Mouse (Mus musculus) CD8-positive naive resting alpha-beta T cell, adult 2 months (primary cell): ENCODE data around the gene Emc6.

Experiments
- DNase-seq, 2 experiments: peaks; one replicate each; pipeline ENCODE4 v3.0.0; 2022; ENCODE audit warnings: low read depth in 2 of 2, low spot score in 2 of 2

Gene Emc6

DNA sequence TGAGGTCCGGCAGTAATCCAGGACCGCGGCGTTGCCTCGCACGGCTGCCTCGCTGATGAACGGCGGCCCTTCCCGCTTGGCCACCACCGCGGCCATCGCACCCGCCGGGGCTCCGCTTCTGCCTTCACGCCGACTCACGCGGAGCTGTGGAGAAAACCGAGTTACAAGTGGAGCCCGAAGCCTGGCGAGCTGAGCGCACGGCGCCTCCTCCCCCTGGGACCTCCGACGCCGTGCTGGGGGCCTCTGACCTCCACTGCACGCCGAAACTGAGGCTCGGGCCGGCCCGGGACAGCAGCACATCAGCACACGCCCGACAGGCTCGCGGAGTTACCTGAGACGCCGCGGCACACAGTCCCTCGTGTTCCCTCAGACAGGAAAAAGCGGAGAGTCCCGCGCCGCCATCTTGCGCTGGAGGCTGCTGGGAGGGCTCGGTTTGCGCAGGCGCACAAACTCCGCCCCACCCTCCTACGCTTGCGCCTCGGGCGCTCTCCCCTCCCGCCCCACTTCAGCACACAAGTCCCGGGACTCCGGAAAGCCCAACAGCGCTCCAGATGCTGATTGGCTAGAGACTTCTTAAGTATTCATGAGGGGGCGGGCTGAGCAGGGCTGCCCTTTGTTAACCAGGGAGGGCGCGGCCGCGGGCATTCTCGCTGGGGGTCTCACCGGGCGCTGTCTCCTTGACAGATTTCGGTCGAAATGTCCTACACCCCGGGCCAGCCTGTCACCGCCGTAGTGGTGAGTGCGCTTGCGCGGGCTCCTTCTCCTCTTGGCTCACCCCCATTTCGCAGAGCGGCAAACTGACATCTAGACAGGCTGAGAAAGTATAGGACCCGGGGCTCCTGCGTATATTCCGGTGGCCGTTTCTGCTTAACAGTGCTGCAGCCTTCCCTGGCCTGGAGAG is at the start of gene Emc6, which contains the start of gene Tax1bp3:
TSS of gene Emc6 (minus strand) at position 430 of the 901 bp plus-strand sequence.
TSS of gene Tax1bp3 (plus strand) at position 476 of the 901 bp plus-strand sequence.
- peak; percentile 94 to 95 for DNase-seq

DNA sequence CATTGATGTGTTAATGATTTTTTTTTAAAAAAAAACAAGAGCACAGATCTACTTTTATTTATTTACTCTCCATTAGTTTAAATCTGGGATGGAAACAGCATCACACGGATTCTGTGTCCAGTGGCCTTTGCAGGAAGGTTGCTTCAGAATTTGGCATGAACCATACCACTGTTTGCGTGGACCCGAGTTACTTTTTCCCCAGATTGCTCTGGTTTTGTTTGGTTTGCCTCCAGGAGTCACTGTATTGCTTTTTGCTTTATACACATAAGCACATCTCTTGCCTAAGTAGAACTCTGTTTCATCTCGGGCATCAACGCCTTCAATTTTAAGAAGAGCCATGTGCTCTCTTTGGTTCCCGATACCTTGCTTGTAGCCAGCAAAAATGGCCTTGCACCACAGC is 49.0 kb upstream of the Emc6 start:
- no peak for DNase-seq

DNA sequence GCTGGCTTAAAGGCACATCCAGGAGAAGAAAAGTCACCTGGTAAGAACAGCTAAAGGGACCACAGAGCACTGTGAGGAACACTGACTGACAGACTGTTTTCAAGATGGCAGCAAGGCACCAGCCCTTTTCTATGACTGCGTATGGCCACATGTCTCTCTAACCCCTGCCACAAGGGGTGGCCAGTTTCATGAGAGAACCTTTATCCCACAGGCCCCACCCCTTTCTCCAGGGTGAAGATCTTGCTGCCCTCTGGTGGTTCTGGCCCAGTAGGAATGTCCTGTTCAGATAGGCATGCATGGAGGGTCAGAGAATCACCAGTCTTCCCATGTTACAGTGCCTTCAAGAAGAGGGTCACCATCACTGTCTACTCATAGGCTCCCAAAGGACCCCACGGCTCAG is 47.1 kb upstream of the Emc6 start:
- no peak for DNase-seq

DNA sequence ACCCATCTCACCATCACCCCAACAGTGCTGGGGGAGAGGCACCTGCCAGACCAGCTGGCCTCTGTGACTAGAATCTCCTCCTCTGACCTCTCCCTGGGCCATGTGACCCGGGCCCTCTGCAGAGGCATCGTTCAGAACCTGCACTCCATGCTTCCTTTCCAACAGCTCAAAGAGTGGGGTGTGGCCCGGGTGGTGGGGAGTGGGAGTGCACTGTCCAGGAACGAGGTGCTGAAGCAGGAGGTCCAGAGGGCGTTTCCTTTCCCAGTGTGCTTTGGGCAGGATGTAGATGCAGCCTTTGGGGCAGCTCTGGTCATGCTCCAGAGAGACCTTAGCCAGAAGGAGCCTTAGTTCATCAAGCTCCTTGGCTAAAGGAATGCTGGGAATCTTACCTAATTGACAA is 46.0 kb upstream of the Emc6 start:
- DNase-seq: no peak

DNA sequence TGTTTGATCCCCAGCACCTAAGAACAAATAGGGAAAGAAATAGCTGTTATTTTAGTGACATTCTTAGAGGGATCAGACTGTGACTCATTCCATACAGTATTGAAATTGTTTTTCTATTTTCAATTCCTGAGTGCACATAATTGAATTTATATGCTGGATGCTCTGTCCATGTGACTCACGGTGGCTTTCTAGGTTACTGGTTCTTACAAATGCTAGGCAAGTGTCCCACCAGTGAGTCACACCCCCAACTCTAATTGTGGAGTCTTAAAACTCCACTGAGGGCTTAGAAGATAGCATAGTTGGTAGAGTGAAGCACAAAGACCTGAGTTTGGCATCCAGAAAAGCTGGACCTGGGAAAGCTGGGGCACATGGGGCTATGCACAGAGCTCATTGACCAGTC is 43.8 kb upstream of the Emc6 start:
- DNase-seq: no peak

DNA sequence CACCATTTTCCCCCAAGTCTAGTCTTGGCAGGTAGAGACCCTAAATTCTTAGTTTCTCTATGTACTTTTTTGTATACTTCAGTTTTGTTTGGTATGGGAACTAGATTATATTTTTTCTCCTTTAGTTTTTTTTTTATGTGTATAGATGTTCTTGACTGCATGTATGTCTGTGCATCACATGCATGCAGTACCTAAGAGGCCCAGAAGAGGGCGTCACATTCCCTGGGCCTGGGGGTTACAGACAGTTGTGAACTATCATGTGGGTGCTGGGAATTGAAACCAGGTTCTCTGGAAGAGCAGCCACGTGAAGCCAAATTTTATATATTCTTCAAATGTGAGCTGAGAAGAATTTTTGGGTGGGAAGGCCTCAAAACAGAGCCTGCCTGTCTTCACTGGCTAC is 42.8 kb upstream of the Emc6 start:
- no peak for DNase-seq

DNA sequence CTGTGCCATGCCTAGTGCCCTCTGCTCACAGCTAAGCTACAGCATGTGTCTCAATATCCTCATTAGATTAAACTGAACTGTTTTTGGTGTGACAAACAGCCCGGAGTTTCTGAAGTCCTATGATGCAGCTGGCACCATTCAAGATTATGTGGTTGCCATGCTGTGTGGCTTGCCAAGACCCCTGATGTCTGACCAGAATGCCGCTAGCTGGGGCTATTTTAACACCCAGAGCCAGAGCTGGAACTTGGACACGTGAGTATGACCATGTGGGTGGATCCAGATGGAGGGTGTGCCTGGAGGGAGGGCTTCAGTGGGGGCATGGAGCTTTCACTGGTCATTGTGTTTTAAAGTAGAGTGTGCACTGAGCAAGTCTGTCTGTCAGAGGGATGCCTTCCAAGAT is 37.1 kb upstream of the Emc6 start:
- no peak for DNase-seq

DNA sequence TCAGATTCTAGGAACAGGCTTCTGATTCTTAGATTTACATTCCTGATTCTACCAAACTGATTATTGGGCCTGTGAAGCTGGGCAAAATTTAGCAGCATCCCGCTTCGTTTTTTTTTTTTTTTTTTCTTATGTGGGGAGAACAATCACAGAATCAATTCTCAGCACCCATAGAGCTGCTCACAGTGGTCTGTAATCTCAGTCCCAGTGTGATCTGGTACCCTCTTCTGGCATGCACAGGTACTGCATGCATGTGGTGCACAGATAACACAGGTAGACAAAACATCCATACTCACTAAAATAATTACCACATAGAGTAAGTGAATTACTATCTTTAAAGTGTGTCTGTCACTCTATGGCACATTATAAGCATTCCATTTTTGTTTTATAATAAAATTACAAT is 30.8 kb upstream of the Emc6 start:
- no peak for DNase-seq

DNA sequence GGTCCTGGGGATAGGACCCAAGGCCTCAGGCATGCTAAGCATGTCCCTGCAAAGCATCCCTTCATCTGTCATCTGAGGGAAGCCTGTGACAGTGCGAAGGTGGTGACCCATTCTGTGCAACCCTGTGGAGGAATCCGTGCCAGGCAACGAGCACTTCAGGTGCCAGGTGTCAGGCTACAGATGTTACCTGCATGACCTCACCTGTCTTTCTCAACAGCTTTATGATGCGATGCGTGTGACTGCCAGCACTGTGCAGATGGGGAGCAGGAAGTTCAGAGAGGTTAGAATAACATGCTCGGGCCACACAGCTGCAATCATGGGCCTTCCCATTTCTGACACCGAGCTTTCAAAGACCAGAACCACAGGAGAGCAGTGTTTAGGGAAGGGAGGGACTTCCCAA is 28.4 kb upstream of the Emc6 start:
- no peak for DNase-seq

DNA sequence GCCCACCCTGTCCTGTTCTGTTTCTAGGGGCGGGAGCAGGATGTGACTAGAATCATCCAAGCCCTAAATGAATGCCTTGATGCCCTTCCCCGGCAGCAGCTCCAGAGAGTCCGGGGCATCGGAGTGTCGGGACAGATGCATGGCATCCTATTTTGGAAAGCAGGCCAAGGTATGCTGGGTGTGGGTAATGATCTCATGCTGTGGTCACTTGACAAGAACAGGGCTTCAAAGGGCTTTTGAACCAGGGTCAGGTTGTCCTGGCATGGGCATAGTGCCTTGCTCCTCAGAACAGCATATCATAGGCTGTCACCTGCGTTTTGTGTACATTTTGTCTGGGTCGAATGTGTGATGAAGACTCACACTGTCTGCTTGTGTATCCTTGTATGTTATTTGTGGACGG is 27.1 kb upstream of the Emc6 start:
- DNase-seq: no peak

DNA sequence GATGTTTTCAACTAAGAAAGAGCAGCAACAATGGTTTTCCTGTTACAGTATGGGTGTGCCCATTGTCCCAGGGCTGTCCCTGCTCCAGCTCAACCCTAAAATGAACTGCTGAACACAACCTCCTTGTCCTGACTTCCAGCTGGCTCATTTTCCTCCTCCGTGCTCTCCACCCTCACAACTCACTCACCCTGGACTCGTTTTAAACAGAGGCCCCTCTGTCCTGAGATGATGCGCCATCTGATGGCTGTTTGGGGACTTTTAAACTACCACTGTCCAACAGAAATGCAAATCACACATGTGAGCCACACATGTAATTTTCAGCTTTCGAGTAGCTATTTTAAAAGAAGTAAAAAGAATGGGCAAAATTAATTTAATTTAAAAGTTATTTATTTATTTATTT is 24.8 kb upstream of the Emc6 start:
- no peak for DNase-seq

DNA sequence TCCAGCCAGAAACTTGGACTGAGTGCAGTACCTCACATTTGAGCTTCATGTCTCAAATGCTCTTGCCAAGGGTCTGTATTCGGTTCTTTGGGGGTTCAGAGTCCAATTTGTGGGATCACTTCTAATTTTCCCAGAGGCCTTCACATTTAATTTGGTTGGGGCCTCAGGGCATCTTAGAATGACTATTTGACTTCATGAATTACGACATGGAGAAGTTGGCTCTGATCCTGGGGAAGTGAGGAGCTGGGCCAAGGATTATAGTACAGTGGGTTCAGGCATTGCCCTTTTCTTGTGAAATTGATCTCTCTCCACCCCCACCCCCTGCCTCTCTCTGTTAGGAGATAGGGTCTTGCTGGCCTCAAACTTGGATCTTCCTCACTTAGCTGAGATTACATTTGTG is 24.2 kb upstream of the Emc6 start:
- DNase-seq: no peak

DNA sequence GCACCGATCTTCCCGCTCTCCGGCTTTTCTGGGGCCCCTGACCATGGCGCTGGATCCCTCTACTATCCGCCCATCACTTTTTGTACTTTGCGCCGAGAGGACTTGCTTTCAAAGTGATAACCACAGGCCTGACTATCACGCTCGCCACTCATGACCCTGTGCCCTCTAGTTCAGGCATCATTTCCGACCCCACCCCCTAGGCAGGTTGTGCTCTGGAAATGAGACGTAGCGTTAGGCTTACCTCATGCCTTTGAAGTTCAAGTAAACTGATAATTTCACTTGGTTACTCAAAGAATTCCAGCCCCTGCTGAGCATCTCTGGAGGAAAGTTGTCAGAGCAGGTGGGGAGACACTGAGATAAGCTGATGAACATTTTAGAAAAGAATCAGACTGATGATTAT is 23.0 kb upstream of the Emc6 start:
- DNase-seq: peak; percentile 41 to 44

DNA sequence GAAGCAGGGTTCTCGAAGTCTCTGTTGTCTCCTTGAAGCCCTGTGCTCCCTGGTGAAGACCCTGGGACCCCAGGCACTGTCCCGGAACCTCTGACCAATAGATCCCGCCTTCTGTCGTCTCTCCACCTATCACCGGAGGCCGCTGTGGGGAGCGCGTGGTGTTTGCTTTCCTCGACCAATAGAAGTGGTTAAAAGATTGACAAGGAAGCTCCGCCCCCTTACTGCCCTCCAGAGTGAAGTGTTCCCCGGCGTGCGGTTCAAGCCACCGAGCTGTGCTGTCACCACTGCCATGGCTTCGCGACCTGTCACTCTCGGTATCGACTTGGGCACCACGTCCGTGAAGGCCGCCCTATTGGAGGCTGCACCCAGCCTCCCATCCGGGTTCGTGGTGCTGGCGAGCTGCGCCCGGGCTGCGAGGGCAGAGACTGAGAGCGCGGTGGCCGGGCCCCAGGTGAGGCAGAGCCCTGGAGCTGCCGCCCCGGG is 22.4 kb upstream of the Emc6 start, which contains the start of gene Shpk:
TSS of gene Shpk (plus strand) at position 231 of the 483 bp plus-strand sequence.
- peak; percentile 88 to 95 for DNase-seq

DNA sequence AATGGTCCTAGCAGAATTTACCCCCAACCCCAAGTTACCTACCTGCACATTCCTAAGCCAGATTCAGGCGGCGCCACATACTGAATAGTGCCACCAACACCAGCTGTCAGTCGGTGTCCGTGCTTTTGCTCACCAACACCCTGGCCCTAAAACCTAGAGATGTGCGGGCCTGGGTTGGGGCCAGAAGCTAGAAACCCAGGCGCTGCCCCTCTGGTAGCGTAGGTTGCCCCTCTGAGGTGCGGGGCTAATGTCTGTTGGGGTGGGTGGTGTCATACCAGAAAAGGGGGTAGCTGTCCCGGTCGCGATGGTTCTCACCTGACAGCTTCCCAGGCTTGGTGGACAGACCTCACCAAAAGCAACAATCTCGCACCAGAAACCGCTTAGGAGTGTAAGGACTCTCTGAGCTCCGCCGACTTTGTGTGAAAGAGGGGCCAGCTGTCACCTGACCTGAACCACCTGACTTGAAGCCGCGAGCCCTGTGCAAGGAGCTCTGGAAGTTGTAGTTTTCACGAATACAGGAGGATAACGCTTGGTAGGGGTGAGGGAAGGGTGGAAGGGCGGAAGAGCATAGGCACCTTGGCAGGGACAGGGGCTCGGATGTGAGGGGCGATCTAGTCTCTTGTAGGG is 21.9 kb upstream of the Emc6 start, which contains the start of gene Ctns:
TSS of gene Ctns (minus strand) at position 440 of the 627 bp plus-strand sequence.
- DNase-seq: peak in 1 of 2 experiments; percentile 73

DNA sequence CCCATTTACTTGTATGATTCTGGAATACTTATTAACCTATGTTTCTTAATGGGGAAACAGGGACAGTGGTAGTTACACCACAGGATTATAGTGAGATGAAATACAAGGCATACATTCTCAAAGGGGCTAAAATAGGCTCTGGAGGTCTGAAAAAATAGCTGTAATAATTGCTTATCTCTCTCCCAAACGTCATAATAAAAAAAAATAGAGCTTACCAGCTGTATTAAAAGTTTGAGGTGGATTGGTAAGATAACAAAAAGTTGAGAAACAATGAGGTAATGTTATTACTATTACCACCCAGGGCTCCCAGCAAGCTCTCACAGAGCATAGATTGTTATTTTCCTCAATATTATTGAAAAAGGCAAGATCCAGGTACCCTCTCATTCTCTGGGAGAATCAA is 21.4 kb upstream of the Emc6 start:
- no peak for DNase-seq

DNA sequence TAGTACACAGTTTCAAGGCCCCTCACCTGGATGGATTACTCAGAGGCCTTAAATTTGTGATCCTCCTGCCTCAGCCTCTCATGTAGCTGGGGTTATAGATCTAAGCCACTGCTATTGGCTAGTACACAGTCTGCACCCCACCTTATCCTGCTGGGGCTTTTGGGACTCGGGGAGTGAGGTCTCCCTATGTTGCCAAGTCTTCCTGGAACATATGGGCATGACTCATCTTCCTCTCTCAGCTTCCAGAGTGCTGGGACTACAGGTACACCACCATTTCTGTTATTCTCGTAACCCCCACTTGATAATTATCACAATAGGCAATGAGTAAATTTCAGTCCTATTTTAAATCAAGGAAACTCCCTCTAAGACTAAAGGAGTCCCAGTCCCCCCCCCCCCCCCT is 17.6 kb upstream of the Emc6 start:
- DNase-seq: no peak

DNA sequence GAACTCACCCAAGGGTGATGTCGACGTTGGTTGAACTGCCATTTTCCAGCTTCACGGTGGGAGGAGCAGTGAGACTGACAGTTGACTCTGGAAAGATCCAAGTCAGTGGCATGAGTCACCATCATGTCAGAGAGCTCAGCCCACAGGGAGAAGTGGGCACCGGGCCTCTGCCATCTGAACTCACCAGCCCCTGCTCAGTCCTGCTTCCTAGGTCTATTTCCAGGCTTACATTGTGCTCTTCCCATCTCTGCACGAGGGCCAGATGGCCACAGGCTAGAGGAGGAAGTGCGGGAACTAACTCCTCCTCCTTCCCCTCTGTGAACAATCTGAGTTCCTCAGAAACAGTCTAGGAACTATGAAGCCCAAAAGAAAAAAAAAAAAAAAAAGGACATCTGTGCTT is 16.2 kb upstream of the Emc6 start:
- DNase-seq: no peak

DNA sequence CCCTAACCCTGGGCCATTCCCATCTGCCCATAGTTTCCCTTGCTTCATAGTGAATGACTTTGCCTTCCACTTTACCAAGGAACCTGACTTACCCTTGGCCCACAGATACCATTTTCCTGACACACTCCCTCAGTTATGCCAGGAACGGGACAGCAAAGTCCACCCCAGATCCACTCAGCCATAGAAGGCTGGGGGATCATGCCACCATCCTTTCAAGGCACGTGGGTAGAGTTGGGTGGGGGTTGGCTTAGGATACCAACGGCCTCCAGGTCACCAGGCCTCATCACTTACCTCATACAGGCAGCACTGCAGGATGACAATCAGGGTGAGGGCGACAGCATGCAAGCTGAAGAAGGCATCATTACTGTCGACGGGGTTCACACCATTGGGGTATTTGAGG is 10.4 kb upstream of the Emc6 start:
- DNase-seq: no peak

DNA sequence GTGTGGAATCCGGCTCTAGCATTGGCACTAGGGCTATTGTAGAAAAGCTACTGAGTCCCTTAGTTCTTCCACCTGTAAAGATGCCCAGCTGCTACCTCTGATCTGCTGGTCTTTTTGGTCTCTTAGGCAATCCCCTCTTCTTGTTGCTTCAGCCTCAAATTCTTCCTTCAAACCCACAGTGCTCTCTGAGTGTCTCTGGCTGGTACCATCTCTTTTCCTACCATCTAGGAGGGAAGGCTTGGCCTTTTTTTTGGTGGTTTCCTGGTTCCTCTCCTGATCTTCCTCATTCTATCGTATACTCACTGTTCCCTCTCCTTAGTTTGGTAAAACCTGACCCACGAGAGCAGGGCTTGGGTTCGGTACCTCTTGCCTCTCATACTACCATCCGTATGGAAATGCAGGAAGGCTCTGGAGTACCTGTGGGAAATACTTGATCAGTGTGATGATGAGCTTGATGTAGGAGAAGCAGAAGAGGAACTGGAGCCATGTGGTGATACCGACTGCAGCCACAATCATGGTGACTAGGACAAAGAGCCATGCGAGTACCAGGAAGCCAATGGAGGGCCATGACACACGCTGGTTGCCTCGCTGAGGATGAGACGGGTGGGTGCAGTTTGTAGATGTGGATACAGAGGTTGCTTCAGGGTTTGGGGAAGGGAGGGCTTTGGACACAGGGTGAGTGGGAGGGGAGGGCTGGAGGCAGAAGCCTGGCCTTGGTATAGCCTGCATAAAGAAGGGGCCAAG is 9.2 kb upstream of the Emc6 start:
- DNase-seq: no peak

DNA sequence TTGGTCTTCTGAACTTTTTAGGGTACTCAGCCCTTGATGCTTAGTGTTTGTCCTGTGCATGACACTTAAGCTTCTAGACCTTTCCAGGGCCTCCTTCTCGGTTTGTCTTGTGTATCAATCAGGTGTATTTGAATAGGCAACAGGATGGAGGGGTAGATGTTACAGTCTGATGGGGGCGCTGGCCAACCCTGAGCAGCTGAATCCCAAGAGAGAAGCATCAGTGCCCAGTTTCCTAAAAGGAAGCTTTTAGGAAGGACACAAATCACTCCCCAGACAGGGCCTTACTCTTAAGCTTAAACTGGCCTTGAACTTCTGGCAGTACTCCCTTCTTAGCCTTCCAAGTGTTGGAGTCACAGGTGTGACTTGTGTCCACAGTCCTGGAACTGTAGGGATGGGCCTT is 1.1 kb upstream of the Emc6 start:
- no peak for DNase-seq

DNA sequence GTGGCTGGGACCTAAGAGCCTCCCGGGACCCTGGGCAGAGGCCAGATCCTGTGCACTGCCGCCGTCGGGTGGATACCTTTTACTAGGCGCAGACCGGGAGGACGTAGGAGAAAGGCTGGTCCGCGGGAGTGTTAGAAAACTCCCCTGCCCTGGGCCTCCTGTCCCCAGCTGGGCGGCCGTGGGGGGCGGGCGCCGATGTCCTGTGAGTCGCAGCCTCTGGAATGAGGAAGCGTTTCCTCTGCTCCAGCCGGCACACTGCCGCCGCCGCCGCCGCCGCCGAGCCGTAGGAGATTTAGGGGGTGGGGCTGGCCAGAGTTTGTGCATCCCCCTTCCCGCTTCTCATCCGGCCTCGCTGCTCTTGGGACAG is 655 bp upstream of the Emc6 start:
- DNase-seq: no peak
